Mouse (Mus musculus): ENCODE results near the gene Kel.

Kel gene

DNA sequence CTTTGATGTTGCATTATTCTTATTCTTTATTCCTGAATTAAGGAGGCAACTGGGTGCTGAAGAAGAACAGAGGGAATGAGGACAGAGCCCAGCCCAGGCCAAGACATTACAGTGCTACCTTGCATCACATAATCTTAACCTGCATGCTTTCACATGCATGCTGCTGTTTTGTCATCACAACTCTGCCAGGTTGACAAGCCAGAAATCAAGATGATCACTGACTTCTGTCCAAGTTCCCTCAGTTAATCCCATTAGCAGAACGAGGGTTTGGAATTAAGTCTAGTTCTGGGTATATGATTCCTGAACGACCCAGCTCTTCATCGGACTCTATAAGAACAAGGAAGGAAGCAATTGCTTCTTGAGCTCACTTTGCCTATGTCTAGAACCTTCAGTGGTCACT is 57.9 kb downstream of the Kel start:
- DNase-seq (ENCODE audit: low read depth): no peak

- DNase-seq (ENCODE audit: low read depth): no peak
These were observed 60.9 kb downstream of the Kel start for GRCm38 (mm10) chr6:41643227-41643626.

DNA sequence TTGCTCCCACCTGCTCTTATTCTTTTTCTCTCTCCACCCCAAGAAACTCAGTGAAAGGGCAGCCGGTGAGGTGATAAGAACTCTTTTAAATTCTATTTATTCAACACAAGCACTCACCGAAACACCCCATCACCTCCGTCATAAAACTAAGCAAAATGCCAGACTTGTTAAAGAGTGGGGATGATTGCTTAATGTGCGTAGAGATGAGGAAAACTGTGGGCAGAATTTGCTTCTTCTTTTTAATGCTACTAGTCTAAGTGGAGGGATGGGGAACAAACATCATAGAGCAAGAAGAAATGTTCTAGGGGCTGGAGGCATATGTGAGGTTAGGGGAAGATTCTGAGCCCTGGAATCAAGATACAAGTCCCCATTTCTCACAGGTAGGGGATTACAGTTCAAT is 61.4 kb downstream of the Kel start:
- no peak for DNase-seq (ENCODE audit: low read depth)

DNA sequence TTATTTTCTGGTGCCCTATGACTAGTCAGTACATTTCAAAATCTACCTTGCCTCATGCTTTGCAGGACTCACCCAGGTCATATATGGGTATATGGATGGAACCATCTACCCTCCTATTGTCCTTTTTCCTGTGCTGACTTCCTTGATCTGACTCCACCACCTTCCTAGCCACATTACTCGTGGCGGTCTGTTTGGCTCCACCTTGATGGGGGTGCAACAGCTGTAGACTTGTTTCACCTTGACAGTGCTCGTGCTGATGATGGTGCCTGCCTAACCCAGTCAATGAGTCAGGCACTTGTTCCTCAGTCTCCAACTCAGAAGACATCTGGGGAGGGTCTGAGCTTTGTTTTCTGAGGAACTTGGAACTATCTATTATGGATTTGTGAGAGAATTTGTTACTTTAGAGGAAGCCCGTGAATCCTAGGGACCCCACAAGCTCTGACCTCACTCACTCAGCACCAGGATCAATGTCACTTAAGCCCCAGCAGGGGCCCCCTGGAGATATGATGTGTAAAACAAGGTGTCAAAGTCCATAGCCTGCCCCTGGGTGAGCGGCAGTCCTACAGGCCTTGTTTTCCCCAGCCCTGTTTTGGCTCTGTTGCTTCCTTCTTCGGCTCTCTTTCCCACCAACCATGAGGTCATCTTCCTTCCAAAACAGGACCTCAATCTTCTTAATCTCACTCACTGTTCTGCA is 62.8 kb downstream of the Kel start:
- no peak for DNase-seq (ENCODE audit: low read depth)

- DNase-seq (ENCODE audit: low read depth): no peak
These were observed 63.7 kb downstream of the Kel start for GRCm38 (mm10) chr6:41640449-41640848.

DNA sequence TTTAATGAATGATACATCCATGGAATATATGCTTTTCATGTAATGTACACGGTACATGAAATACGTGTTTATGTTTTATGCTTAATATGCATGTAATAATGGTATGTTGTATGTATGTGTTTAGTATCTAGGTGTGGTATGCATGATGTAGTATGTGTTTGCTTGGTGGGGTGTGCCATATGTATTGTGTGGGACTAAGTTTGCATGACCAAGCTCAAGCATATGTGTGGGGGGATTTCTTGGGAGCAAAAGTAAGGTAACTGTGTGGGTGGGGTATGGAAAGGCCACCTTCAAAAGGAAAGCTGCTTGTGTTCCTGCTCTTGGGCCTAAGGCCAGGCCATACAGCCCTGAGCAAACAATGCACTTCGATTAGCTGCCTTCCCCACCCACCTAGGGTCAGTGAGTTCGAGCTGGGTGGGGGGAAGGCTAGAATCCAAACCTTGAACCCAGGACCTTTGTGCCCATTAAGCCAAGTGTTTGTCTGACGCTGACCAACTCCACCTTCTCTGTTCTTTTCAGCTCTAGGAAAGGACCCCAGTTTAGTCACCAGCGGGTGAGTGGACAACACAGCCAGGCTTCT is 66.1 kb downstream of the Kel start:
- DNase-seq (ENCODE audit: low read depth): no peak

DNA sequence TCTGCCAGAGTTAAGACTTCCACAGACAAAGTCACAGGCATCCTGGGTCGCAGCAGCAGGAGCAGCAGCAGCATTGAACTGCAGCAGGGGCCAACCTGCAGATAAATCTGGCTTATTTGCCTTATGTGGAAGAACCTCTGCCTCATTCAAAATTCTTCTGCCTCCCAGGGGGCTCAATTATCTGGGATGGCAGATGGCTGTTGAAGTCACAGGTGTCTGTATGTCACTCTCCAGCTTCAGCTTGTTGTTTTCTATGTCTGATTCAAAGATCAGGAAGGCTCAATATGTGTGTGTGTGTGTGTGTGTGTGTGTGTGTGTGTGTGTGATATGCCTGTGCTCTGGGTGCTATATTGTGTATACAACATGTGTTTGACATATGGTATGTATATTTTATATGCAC is 66.7 kb downstream of the Kel start:
- DNase-seq (ENCODE audit: low read depth): no peak
